Mouse (Mus musculus) kidney, adult 9 months (tissue): Measurements from ENCODE around the gene Rpl39l.
"Not testable (repeated sequence)": the region's sequence is repeated elsewhere in the genome, so short reads cannot be mapped to it uniquely, and the experiment has no call there.

Experiments used
- DNase-seq: peaks from one replicate; pipeline ENCODE4 v3.0.0; 2022

Gene Rpl39l

GRCm38 (mm10) chr16:10170005-10170404, at the start of gene Rpl39l:
TSS of gene Rpl39l (plus strand) at chr16:10170226.
- no peak for DNase-seq

- no peak for DNase-seq
Measured at GRCm38 (mm10) chr16:10127586-10127985, 42.4 kb upstream of the Rpl39l start.

- DNase-seq, result no peak
Measured at GRCm38 (mm10) chr16:10129052-10129911, 40.7 kb upstream of the Rpl39l start.

DNA sequence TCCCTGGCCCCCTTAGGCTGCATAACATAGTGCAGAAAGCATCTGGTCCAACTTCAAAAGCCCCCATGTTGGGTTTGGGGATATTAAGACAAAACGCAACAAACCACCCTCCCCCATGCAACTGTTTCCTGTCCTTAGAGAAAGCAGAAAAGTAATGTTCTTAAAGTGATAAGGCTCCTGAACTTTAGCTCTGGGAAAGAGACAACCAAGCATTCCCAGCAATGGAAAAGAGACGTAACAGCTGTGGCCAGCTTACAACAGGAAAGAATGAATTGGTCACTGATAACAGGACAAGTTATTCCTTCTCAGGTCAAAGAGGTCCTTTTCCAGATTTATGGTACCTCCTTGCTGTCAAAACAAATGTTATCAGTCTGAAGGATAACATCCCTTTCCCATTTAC, 26.9 kb upstream of the Rpl39l start:
- DNase-seq, result peak; percentile 48

DNA sequence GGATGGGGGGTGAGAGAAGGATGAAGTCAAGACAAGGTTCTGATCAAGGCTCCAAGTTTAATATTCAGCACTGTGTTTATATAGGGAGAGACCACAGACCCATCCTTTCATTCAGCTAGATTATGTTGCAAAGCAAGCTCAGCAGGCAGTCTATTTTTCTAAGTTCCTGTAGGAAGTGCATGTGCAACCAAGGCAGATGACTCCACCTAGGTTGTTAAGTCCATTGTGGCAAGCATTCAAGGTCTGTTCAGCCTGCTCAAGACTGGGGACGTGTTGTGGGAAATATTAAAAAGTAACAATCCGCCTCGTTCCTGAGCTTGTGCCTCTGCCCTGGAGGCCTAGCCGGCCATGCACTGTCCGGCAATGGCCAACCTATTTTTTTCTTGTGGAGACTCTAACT, 22.6 kb upstream of the Rpl39l start:
- no peak for DNase-seq

- DNase-seq, result no peak
Measured at GRCm38 (mm10) chr16:10169123-10169905, 712 bp upstream of the Rpl39l start.

DNA sequence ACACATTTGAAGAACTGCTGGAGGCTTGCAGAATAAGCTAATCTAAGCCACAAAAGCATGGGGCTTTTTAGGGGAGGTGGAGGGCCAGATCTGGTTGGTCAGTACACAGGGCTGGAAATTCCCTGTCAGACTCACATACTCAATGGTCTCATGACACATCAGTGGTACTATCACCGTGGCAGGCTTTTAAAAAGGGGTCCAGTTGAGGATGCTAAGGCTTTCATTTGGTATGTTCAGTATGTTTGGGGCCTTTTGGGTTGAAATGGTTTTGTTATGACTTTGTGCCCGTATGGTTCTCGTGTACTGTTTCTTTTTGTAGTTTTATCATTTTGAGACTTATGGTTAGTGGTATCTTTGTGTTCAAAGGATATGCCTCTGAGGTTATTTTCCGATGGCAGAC, 1.2 kb downstream of the Rpl39l start:
- DNase-seq, result no peak

DNA sequence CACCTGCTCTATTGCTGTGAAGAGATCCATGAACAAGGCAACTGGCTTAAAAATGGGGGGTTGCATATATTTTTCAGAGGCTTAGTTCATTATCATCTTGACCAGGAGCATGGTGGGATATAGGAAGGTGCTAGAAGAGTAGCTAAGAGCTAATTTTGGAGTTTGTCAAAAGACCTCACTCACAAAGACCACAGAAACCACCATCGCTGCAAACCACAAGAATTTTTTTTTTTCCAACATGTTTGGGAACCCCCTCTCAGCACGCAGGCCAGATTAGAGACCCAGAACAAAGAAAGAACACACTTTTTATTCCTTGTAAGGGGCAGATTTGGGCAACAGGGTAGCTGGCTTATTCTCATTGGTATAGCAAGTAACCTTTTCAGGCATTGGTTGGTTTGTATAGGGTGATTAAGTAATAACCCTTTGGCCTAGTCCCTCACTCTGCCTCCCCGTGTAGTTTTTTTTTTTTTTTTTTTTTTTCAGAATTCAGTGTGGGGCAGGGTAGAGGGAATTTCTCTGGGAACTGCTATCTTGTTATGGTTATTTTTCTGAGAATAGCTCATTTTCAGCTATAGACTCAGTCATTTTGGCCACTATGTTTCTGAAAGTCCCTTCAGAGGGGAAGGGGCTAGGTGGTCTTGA, 2.3 kb downstream of the Rpl39l start:
- no peak for DNase-seq

- DNase-seq, result not testable (repeated sequence)
Measured at GRCm38 (mm10) chr16:10187461-10187860, 17.4 kb downstream of the Rpl39l start.

DNA sequence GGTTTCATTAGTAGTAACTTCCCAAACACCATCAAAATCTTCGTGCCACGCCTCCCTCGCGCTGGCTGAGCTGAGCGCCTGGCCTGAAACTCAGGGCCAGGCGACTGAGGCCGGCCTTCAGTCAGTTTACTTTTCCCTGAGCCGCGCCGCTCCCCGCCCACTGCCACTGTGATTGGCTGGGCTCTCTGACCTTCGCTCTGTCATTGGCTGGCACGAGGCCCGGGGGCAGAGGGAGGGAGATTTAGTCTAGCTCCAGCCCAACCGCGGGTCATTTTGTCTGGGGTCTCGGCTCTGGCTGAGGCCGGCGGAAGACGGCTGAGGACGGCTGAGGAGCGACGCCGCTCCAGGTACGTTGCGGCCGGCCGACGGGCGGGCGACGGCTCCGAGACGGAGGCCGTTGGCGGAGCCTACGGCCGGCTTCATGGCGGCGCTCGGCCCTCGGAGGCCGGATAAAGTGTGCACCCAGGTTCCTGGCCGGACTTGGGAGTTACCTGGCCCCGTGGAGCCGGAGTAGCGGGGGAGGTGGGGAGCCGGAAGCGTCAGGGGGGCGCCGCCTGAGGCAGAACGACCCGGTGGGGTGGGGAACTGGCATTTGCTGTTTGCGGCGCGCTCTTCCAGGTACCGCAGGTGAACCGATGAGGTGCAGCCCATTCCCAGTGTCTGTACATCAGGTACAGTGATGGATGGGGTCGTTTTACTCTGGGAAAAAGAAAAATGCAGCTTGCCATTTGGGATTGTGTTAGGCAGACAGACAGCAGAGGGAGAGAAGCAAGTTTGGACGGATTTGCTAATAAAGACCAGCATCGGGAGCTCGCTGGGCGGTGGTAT, 22.9 kb downstream of the Rpl39l start, which contains the start of gene Atf7ip2:
TSS of gene Atf7ip2 (plus strand) at position 34 of the 828 bp plus-strand sequence.
- peak; percentile 89 for DNase-seq

DNA sequence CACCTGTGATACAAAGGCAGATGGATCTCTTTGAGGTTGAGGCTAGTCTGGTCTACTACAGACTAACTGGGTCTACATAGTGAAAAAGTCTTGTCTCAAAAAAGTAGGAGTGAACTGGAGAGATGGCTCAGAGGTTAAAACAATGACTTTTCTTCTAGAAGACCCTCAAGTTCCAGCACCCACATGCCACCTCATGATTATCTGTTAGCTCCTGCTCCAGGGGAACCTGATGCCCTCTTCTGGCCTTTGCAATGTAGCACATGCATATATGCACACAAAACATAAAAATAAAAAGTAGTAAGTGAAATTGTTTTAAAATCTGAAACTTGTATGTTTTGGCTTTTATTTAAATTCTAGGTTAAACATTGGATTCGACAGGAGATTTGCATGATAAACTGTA, 38.8 kb downstream of the Rpl39l start:
- DNase-seq, result no peak

DNA sequence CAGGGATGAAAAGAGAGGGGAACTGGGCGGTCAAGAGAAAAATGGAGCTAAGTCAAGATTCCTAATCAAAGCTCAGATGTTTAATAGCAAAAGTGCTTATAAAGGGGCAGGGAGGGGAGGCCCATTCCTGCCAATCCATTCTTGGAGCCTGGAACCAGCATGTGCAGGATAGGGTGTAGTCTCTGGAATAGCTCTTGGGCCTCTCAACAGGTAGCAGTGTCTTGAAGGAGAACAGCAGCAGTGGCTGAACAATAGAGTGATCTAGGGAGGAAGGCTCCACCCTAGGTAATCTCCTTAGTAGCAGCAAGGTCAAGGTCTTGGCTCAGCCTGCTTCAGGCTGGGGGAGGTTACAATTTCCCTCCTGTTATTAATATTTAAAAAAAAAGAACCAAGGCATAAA, 46.3 kb downstream of the Rpl39l start:
- not testable (repeated sequence) for DNase-seq

- DNase-seq, result not testable (repeated sequence)
Measured at GRCm38 (mm10) chr16:10217020-10217419, 47.0 kb downstream of the Rpl39l start.
